Mouse (Mus musculus): ENCODE measurements around the gene Slc29a2.

The Slc29a2 gene

DNA sequence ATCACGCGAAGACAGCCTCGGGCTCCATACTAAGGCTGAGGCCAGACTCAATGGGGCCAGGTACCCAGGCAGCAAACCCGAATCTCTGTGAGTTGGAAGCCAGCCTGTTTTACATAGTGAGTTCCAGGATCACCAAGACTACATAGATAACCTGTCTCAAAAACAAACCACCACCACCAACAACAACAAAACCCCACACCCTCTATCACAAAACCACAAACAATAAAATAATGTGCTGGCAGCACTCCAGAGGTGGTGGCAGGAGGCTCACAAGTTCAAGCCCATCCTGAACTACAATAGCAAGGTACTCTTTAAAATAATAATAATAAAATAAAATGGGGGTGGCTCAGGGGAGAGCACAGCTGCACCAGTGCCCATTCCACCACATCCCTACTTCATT lies 12.9 kb downstream of the Slc29a2 start:
- no peak for DNase-seq

DNA sequence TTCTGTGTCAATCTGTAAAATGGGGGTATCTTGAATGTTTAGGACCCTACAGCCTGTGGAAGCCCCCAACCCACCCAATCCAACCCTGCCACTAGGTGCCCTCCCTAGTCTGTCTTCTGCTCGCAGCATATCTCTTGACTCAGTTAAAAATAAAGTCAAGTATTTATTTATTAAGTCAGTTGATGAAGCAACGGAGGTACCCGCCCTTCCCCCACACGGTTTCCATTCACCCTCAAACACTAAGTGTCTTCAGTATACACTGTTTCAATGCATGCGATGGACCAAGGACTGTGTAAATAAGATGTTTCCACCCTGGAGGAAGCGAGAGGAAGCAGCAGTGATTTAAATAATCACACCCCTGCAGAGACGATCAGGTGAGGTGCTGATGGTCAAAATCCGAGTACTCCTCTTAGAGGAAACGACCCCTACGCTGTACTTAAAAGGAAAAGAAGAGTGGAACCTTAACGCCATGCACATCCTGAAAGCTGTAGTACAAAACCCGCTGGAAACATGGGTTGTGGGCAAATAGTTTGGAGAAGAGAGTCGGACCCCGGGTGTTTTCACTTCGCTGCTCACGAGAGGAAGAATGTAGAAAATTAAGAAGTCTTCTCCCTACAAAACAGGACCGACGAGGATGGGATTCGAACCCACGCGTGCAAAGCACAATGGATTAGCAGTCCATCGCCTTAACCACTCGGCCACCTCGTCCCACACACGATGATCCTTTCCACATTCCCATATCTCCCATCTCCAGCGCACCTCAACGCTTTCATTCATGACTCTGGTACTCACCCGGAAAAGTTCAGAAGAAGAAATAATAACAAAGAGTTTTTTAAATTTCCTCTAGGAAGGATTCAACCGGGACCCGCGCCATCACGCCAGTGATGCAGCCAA lies 14.3 kb downstream of the Slc29a2 start:
- peak; percentile 96 for DNase-seq

DNA sequence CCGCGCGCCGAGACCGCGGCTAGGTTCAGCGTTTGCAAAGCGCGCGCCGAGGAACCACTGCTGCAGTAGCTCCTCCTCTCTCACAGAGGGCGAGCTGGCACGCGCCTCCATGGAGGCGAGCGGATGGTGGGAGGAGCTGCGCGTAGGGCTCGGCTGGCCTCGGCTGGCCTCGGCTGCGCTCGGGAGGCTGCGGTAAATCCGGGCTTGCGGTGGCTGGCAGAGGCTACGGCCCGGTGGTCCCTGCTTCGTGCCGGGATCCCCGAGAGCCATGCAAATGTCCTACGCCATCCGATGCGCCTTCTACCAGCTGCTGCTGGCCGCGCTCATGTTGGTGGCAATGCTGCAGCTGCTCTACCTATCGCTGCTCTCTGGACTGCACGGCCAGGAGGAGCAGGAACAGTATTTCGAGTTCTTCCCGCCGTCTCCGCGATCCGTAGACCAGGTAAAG lies 15.1 kb downstream of the Slc29a2 start, which contains the start of the genes B4gat1 and AC124502.3:
Gene B4gat1, plus strand, starts transcription at position 118 of the 448 bp plus-strand sequence.
Gene AC124502.3, plus strand, starts transcription at position 183 of the 448 bp plus-strand sequence.
- peak; percentile 92 for DNase-seq

DNA sequence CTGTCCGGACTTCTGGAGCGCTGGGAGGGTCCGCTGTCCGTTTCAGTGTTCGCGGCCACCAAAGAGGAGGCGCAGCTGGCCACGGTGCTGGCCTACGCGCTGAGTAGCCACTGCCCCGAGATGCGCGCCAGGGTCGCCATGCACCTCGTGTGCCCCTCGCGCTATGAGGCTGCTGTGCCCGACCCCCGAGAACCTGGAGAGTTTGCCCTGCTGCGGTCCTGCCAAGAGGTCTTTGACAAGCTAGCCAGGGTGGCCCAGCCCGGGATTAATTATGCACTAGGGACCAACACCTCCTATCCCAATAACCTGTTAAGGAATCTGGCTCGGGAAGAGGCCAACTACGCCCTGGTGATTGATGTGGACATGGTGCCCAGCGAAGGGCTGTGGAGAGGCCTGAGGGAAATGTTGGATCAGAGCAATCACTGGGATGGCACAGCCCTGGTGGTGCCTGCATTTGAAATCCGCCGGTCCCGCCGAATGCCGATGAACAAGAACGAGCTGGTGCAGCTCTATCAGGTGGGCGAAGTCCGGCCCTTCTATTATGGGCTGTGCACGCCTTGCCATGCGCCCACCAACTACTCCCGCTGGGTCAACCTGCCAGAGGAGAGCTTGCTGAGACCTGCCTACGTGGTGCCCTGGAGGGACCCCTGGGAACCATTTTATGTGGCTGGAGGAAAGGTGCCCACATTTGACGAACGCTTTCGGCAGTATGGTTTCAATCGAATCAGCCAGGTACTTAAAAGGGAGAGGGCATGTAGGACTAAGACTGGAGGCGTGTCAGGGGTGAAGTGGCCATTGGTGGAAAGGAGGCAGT lies 15.8 kb downstream of the Slc29a2 start:
- DNase-seq = peak; percentile 68

DNA sequence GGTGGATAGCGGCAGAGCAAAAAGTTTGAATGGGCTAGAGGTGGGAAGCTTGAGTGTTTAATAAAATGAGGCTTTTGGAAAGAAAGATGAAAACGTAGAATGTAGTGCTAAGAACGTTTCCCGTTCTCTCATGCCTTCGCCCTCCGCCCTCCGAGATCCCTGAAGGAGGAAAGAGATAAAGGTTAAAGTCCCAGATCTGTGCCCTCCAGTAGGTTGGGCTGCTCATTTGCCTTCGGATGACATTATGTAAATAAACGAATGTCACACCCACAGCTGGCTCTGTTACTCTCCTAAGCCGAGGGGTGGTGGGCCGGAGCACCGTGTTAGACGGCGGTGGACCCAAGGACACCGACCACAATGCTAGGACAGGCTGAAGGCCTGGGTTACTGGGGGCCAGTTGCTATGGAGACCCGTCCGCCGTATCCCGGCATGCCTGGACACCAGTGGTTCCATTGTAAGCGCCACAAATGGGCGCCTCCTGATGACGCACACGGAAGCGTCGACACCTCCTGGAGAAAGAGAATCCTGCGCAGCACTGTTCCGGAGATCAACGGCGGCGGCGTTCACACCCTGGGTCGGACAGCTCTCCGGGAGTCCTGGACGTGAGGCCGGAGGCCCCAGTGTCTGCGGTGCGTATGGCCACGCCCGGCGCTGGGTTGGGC lies 17.3 kb downstream of the Slc29a2 start, which contains the start of gene Brms1:
Gene Brms1, plus strand, starts transcription at position 493 of the 662 bp plus-strand sequence.
- peak; percentile 86 for DNase-seq

DNA sequence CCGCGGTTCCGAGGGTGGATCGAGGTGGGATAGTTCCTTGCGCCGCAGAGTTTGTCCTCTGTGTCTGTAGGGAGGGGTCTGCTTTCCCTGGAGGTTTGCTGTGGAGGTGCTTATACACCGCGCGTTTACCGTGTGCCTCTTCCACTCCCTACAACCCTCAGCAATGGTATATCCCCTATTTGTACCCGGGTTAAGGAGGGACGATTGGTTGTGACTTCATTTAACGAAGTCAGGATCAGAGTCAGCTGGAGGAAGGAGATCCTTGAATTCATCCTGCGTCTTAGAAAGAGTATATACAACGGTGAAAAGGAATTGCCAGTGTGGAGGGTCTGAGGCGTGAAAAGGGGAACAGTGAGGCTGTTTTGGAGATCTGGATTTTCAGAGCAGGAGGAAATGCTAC lies 17.9 kb downstream of the Slc29a2 start:
- DNase-seq = no peak

DNA sequence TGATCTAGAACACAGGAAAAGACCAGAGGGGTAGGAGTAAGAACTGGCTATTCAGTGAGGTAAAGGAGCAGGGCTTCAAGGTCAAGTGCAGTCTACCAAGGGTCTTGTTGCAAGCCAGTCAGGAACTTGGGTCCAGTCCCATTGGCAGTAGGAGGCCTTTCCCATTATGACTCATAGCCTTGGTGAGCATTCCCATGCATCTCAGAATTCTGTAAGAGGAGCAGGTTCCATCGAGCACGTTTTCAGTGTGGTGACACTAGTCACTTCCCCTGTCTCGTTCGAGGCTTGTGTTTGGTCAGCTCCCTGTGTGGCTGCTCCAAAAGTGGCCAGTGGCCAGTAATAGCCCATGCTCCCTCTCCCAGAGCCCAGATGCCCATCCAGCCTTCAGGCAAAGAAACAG lies 21.9 kb downstream of the Slc29a2 start:
- peak; percentile 44 for DNase-seq

DNA sequence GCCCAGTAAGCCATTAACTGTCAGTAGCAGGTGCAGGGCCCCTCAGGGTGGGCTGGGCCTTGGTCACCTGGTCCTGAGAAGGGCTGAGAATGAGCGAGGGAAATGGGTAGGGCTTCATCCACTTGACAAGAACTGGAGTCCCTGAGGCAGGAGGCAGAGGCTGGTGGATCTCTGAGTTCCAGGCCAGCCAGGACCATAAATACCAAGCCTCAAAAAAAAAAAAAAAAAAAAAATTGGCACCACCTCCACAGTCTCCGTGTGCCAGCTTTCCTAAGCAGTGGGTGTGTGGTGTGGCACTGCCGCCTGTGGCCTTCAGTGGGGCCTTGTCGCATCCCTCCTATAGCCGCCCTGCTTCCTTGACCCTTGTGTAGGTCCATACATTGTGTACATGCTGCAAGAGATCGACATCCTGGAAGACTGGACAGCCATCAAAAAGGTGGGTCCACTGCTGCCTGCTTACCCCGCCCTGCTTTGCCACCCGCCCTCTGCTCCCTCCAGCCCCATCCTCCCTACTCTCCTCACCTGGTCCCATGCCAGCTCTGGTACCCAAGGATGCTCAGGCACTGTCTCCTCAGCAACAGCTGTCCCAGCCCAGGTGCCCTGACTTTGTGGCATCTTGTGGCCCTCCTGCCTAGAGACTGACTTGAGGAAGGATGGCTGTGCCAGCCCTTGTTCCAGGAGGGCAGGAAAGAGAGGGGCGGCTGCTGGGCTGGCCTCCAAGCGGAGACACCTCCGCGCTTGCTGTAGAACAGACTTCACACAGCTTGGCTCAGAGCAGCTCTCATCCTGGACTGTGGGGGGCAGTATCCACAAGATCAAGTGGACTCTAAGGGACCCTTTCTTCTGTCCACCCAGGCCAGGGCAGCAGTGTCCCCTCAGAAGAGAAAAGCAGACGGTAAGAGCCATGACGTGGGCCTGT lies 24.7 kb downstream of the Slc29a2 start:
- DNase-seq = no peak

DNA sequence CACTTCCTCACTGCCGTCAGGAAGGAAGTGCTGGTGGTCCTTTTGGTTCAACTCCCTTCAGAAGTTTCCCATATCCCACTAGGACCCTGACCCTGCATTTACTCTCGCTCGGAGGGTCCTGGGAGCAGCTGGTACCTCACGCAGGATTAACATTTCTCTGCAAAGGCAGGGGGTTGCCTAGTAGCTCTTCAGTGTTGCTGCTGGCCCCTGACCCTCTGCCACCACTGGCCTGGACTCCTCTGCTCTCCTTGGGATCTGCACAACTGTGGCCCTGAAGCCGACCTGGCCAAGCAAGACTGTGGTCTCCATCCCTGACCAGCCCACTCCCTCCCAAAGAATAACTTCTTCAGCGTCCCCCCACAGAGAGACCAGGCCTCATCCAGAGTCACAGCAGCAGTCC lies 25.7 kb downstream of the Slc29a2 start:
- DNase-seq = peak; percentile 43

DNA sequence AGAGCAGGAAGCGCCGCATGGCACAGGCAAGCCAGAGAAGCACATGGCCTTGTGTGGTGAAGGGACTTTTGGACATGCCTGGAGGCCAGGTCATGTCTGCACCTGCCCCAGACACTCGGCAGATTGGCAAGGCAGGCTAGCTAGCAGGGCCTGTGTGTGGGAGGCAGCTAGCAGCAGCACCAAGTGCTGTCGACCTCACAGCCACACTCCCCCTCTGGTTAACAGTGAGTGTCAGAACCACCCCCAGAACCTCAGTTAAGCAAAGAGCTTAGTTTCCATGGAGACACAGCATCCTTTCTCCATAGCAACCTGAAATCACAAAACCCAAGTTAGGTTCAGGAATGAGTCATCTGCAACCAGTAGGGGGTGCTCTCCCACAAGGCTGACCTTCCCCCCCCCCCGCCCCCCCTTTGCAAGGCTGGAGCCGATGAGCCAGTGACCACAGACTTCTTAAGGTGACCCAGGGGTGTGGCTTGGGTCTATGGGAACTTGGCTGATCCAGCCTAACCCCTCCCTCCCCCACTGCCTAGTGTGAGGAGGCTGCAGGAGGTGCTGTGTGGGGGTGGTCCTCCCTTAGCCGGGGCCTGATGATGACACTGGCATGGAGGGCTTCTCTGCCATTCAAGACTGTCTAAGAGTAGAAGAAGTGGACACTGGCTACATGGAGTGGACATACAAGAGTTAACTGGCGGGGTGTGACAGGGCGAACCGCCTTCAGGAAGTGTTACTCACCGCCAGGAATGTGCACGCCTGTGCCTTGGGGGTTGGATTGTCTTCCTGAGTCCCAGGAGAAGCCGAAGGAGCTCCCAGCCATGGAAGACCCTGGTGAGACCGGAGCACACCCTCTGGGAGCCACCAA lies 26.6 kb downstream of the Slc29a2 start, which contains the start of gene Rin1:
Gene Rin1, plus strand, starts transcription at position 435 of the 859 bp plus-strand sequence.
- no peak for DNase-seq

DNA sequence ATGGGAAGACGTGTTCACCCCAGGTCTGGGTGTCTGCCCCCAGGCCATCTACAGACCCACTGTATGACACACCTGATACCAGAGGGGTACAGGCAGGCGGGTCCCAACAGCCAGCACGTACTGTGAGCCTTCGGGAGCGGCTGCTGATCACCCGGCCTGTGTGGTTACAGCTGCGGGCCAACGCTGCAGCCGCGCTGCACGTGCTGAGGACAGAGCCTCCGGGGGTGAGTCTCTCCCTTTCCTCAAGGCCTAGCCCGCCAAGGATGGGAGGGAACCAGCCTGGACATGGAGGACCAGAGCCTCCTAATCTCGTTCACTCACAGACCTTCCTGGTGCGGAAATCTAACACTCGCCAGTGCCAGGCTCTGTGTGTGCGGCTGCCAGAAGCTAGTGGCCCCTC lies 27.4 kb downstream of the Slc29a2 start:
- peak; percentile 51 for DNase-seq

DNA sequence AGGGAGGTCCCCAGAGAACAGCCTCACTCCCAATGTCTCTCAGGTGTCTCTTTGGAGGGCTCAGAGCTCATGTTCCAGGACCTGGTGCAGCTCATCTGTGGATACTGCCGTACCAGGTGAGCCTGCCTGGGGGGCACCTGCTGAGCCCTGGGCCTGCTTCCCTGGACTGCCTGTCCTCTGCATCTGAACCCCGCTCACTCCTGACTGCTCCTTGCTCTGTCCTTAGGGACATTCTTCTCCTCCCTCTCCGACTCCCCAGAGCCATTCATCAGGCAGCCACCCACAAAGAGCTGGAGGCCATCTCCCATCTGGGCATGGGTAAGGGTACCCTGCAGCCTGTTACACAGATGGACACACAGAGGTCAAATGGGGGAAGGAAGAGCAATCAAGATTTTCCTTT lies 27.9 kb downstream of the Slc29a2 start:
- peak; percentile 59 for DNase-seq

DNA sequence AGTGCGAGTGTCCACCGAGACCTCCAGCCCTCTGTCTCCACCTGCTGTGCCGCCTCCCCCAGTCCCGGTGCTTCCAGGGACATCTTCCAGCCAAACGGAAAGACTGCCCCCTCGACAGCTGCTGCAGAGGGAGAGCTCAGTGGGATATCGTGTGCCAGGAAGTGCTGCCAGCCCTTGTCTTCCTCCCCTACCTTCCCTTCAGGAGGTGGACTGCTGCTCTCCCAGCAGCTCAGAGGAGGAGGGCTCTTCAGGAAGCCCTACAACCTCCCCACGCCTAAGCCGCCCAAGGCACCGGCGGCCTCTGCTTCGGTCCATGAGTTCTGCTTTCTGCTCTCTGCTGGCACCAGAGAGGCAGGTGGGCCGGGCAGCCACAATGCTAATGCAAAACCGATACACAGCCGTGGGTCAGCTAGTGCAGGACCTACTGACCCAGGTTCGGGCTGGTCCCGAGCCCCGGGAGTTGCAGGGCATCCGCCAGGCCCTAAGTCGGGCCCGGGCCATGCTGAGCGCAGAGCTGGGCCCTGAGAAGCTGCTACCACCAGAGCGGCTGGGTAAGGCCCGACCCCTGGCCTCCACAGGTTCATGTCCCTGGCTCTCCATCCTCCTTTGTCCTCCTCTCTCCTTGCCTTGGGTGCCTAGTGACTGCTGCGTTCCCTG lies 28.6 kb downstream of the Slc29a2 start:
- DNase-seq = no peak

DNA sequence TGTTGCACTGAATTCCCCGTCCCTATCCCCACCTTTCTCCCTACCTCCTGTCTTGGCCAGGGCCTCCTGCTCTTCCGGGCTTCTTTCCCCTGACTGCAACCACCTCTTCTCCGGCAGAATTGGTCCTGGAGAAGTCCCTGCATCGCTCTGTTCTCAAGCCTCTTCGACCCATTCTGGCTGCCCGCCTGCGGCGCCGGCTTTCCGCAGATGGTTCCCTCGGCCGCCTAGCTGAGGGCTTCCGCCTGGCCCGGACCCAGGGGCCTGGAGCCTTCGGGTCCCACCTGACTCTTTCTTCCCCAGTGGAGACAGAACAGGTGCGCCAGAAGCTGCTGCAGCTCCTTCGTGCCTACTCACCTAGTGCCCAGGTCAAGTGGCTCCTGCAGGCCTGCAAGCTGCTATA lies 29.2 kb downstream of the Slc29a2 start:
- DNase-seq = peak; percentile 78

DNA sequence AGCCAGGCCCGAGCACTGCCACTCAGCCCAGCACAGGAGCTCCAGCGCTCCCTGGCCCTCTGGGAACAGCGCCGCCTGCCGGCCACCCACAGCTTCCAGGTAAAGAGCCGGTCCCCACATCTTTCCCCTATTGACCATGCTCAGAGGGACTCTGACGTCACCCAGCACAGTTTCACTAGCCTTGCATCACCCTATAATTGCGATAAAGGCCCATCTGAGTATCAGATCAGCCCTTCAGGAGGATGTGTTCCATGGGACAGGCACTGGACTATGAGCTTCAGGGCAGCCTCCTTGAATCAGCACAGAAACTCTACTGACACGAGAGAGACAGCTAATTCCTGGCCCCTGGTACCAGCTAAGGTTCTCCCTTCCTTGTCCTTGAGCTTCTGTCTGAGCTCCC lies 30.2 kb downstream of the Slc29a2 start:
- peak; percentile 79 for DNase-seq

DNA sequence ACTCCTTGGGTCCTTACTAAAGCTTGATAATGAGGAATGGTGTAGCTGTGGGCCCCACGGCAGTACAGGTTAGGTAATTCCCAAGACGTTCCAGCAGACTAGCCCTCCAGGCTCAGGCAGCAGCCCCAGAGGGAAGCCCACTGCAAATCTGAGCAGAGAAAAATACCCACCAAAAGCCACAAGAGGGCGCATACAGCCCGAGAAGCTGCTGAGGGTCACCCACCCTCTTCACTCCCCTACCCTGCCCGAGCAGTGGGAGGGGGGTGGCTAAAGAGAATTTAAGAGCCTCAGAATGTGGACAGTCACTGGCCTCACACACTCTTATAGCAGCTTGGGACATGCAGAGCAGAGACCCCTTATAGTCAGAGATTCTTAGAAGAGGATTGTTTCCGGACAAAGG lies 32.6 kb downstream of the Slc29a2 start:
- no peak for DNase-seq

DNA sequence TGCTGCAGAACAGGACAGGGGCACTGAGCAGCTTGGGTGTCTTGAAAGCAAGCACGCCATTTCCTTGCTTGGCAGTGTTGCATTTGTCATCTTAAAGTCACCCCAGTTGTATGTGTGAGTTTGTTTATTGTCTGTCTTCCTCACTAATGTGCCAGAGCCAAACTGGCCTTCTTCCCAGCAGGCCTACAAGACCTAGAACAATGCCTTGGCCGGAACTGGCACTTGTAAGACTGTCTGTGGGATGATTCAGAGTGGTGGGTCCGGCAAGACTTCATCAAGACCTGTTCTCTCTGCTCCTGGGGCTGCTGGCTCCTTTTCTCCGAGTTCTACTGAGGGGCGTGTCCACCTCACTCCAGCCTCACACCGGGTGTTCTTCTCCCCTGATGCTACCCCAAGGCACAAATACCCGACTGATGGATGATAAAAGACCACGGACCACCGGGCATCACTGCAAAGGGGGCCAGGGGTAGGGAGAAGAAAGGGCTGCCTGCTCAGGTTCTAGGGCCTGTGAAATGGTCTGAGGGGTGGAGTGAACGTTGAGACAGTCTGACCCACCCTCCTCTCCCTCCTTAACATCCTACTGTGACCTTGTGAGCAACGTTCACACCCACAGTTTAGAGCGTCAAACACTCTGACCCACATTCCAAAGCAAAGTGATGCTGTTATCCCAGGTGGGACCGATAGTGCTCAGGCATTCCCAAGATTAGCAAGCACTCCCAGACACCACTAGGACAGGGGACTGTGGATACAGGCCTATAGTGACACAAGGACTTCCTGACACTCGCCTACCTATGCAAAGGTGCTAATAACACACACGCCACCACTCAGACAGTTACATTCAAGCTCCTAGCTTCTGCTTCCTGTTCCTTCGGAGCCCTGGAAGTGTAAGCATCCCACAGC lies 34.5 kb downstream of the Slc29a2 start:
- no peak for DNase-seq

DNA sequence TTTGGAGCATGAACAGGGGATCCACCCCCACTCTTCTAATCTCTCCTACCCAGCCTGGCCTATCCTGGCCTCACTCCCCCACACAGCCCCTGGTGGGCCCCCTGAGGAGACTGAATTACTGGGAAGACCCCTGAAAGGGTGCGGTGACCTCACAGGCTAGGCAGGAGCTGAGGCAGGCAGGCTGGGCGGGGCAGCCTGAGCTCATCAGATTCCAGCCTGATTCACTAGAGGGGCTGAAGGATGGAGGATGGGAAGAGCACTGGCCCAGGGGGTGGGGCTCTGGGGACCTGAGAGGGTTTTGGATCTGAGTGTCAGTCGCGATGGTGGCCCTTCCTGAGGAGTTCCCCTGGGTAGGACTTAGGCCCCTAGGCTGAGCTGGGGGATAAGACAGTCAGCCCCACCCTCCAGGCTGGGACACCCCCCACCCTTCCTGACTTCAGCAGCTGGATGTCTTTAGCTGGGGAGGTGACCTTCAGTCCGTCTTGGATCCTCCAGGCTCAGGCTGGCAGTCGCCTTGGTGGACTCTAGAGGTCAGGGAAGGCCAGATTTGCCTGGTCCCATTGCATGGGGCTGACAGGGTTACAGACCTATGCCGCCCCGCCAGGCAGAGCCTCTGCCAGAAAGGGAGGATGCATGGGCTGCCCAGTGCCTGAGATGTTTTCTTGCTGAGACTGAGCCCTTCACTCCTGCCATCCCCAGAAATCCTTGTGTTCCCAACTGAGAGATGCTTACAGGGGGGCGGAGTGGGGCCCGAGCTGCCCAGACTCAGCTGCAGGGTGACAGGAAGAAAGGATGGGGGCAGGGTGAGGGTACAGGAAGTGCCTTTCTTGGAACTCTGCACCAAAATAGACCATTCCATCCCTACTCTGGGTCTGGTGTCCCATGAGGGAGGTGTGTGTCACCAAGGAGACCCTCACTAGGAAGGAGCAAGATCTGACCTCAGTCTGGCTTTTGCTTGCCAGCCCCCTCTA lies 35.4 kb downstream of the Slc29a2 start:
- no peak for DNase-seq

Data from cerebellum, adult 9-10 months (tissue).